In the genomic region with DNA sequence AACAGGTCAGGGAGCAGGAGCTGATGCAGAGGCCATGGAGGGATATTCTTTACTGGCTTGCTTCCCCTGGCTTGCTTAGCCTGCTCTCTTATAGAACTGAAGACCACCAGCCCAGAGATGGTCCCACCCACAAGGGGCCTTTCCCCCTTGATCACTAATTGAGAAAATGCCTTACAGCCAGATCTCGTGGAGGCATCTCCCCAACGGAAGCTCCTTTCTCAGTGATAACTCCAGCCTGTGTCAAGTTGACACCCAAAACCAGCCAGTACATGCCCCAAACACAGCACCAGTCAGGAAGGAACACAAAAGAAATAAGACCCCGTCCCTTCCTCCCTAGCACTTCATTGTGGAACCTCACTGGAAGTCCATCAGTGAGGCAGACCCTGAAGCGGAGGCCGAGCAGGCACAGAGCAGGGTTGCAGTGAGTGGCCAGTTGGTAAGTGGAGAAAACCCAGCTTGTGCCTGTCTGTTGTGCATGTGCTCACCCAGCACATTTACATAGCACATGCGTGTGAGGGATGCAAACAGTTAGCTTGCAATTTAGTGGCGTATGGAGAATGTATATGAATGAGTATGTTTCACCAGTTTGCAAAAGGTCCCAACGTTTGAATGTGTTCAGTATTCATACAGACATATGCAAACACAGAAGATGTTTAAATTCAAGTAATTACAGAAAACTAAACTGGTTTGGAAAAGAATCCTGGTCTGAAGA, we compare ENCODE assay signal across 21 mouse cellular contexts.
A peak's percentile ranks its signal among the peaks of the same experiment; 100 is the strongest.
DNase-seq lines count a peak whose midpoint lies in the region; ATAC-seq and TF ChIP-seq lines count a peak whose summit lies in the region.
"Had no signal": no experiment of that assay in that cellular context is flagged by ENCODE, and none has a peak within 500 bp of the region (broad histone marks: within the 10 kb centered on the region; RNA-seq: fewer than 3 reads in every experiment).

No protein-coding gene starts in this region.

- no peak overlapping the region for H3K4me3 ChIP-seq in embryonic facial prominence, embryonic 13.5 days
- H3K4me3 ChIP-seq in embryonic facial prominence, embryonic 10.5 days: no peak overlapping the region
- no peak overlapping the region for H3K4me3 ChIP-seq in forebrain, postnatal 0 days (ENCODE audit: low read depth, low read length)
- no peak overlapping the region for H3K4me3 ChIP-seq in forebrain, embryonic 15.5 days
- no peak overlapping the region for H3K4me3 ChIP-seq in midbrain, embryonic 11.5 days (ENCODE audit: low read depth, low read length)
- no peak overlapping the region for H3K4me3 ChIP-seq in midbrain, embryonic 16.5 days (ENCODE audit: low read depth, low read length)

- H3K4me2 ChIP-seq in embryonic facial prominence, embryonic 13.5 days: no peak overlapping the region
- H3K4me2 ChIP-seq in forebrain, postnatal 0 days (ENCODE audit: low read depth): no peak overlapping the region
- no peak overlapping the region for H3K4me2 ChIP-seq in forebrain, embryonic 15.5 days (replicated peaks)
- no peak overlapping the region for H3K4me2 ChIP-seq in midbrain, embryonic 11.5 days
- H3K4me2 ChIP-seq in midbrain, embryonic 16.5 days (ENCODE audit: low read length): no peak overlapping the region

- peak overlapping the region; percentile 53; the same call in 1 of the 2 replicates for H3K27ac ChIP-seq in embryonic facial prominence, embryonic 13.5 days
- no peak overlapping the region for H3K27ac ChIP-seq in embryonic facial prominence, embryonic 10.5 days (replicated peaks)
- H3K27ac ChIP-seq in forebrain, postnatal 0 days (ENCODE audit: low read depth, low read length): no peak overlapping the region
- H3K27ac ChIP-seq in forebrain, embryonic 15.5 days (replicated peaks): no peak overlapping the region
- H3K27ac ChIP-seq in midbrain, embryonic 11.5 days (ENCODE audit: low read depth, low read length): no peak overlapping the region
- no peak overlapping the region for H3K27ac ChIP-seq in midbrain, embryonic 16.5 days (ENCODE audit: low read length)

- H3K9ac ChIP-seq in embryonic facial prominence, embryonic 13.5 days: no peak overlapping the region
- no peak overlapping the region for H3K9ac ChIP-seq in forebrain, postnatal 0 days
- H3K9ac ChIP-seq in forebrain, embryonic 15.5 days (replicated peaks): no peak overlapping the region
- H3K9ac ChIP-seq in midbrain, embryonic 11.5 days (ENCODE audit: low read length): no peak overlapping the region
- no peak overlapping the region for H3K9ac ChIP-seq in midbrain, embryonic 16.5 days (ENCODE audit: low read depth, low read length)

- WGBS in embryonic facial prominence, embryonic 13.5 days: 49% methylated on average over 8 of the region's 8 CpGs
- 70% methylated on average over 8 of the region's 8 CpGs for WGBS in embryonic facial prominence, embryonic 10.5 days
- 64% methylated on average over 8 of the region's 8 CpGs for WGBS in forebrain, postnatal 0 days
- 76% methylated on average over 8 of the region's 8 CpGs for WGBS in forebrain, embryonic 15.5 days
- 69% methylated on average over 8 of the region's 8 CpGs for WGBS in midbrain, embryonic 11.5 days
- 78% methylated on average over 8 of the region's 8 CpGs for WGBS in midbrain, embryonic 16.5 days

- no peak for ATAC-seq in embryonic facial prominence, embryonic 13.5 days (ENCODE audit: insufficient number of reproducible peaks, insufficient read depth, low FRiP score, low TSS enrichment, low read depth)
- ATAC-seq in forebrain, postnatal 0 days: peak; percentile 93
- no peak; the same call in 1 of the 2 replicates for ATAC-seq in forebrain, embryonic 15.5 days (replicated peaks)
- ATAC-seq in midbrain, embryonic 11.5 days (ENCODE audit: low FRiP score): no peak
- ATAC-seq in midbrain, embryonic 16.5 days: no peak
- ATAC-seq: activated CD4-positive, CD25-positive, alpha-beta regulatory T cell, adult 4 months; CD4-positive, CD25-positive, alpha-beta regulatory T cell, adult 4 months; forebrain, embryonic 14.5 days; Patski had no signal

- TF ChIP-seq CTCF in forebrain, postnatal 0 days (IDR thresholded peaks at IDR 0.05; ENCODE audit: low read depth): no peak

- DNase-seq in embryonic facial prominence, embryonic 10.5 days (ENCODE audit: low spot score): no peak
- DNase-seq in forebrain, postnatal 0 days: peak; percentile 45
- peak; percentile 76 for DNase-seq in midbrain, embryonic 11.5 days (ENCODE audit: low spot score, missing footprints)
- DNase-seq: adrenal gland, adult 8-10 months; adrenal gland, postnatal 14 days; adrenal gland, postnatal 36 days; B cell, adult 2 months; cerebellum, adult 11-12 months; cerebellum, adult 2 months; cerebellum, adult 9-10 months; cerebellum, postnatal 10 days; cerebellum, postnatal 25 days had no signal

- H3K9me3 ChIP-seq in embryonic facial prominence, embryonic 13.5 days: 0 out of 2 replicates have a peak, but pooled peaks cover 2% of the 10 kb centered on the region
- H3K9me3 ChIP-seq in embryonic facial prominence, embryonic 10.5 days: no peaks in the 10 kb centered on the region
- H3K9me3 ChIP-seq in forebrain, postnatal 0 days (ENCODE audit: low read length): no peaks in the 10 kb centered on the region
- H3K9me3 ChIP-seq in forebrain, embryonic 15.5 days: no peaks in the 10 kb centered on the region
- H3K9me3 ChIP-seq in midbrain, embryonic 11.5 days (ENCODE audit: control insufficient read depth, low read length): no peaks in the 10 kb centered on the region
- no peaks in the 10 kb centered on the region; the same call in 1 of the 2 replicates for H3K9me3 ChIP-seq in midbrain, embryonic 16.5 days (replicated peaks; ENCODE audit: control insufficient read depth, low read length, poor library complexity, severe bottlenecking)
- H3K9me3 ChIP-seq: G1E had no signal

- peaks cover 9% of the 10 kb centered on the region for H3K4me1 ChIP-seq in embryonic facial prominence, embryonic 13.5 days
- H3K4me1 ChIP-seq in embryonic facial prominence, embryonic 10.5 days: no peaks in the 10 kb centered on the region
- H3K4me1 ChIP-seq in forebrain, postnatal 0 days (ENCODE audit: insufficient read depth): no peaks in the 10 kb centered on the region
- no peaks in the 10 kb centered on the region for H3K4me1 ChIP-seq in forebrain, embryonic 15.5 days
- H3K4me1 ChIP-seq in midbrain, embryonic 11.5 days (ENCODE audit: control insufficient read depth, insufficient read depth, low read length): no peaks in the 10 kb centered on the region
- no peaks in the 10 kb centered on the region for H3K4me1 ChIP-seq in midbrain, embryonic 16.5 days (ENCODE audit: control insufficient read depth, insufficient read depth, low read length)

- no peaks in the 10 kb centered on the region for H3K36me3 ChIP-seq in embryonic facial prominence, embryonic 13.5 days
- H3K36me3 ChIP-seq in embryonic facial prominence, embryonic 10.5 days (replicated peaks): no peaks in the 10 kb centered on the region
- no peaks in the 10 kb centered on the region for H3K36me3 ChIP-seq in forebrain, postnatal 0 days (ENCODE audit: insufficient read depth)
- no peaks in the 10 kb centered on the region for H3K36me3 ChIP-seq in forebrain, embryonic 15.5 days
- H3K36me3 ChIP-seq in midbrain, embryonic 11.5 days (ENCODE audit: control insufficient read depth, insufficient read depth, low read length): no peaks in the 10 kb centered on the region
- H3K36me3 ChIP-seq in midbrain, embryonic 16.5 days (ENCODE audit: control insufficient read depth, insufficient read depth, low read length): no peaks in the 10 kb centered on the region
- H3K36me3 ChIP-seq: G1E had no signal

- no peaks in the 10 kb centered on the region for H3K27me3 ChIP-seq in embryonic facial prominence, embryonic 13.5 days
- no peaks in the 10 kb centered on the region for H3K27me3 ChIP-seq in embryonic facial prominence, embryonic 10.5 days (replicated peaks; ENCODE audit: low read depth, poor library complexity, severe bottlenecking)
- H3K27me3 ChIP-seq in forebrain, postnatal 0 days (ENCODE audit: insufficient read depth, low read length): no peaks in the 10 kb centered on the region
- H3K27me3 ChIP-seq in forebrain, embryonic 15.5 days: no peaks in the 10 kb centered on the region
- no peaks in the 10 kb centered on the region for H3K27me3 ChIP-seq in midbrain, embryonic 11.5 days (ENCODE audit: control insufficient read depth, insufficient read depth, low read length)
- H3K27me3 ChIP-seq in midbrain, embryonic 16.5 days (ENCODE audit: control insufficient read depth, insufficient read depth, low read depth, low read length): no peaks in the 10 kb centered on the region
- H3K27me3 ChIP-seq: CH12.LX, Patski had no signal
